Mouse (Mus musculus): ENCODE results near the gene Ndufv1.
A peak's percentile ranks its signal among the peaks of the same experiment; 100 is the strongest.
"Not testable (repeated sequence)": the region's sequence is repeated elsewhere in the genome, so short reads cannot be mapped to it uniquely, and the experiment has no call there.

Ndufv1 gene

DNA sequence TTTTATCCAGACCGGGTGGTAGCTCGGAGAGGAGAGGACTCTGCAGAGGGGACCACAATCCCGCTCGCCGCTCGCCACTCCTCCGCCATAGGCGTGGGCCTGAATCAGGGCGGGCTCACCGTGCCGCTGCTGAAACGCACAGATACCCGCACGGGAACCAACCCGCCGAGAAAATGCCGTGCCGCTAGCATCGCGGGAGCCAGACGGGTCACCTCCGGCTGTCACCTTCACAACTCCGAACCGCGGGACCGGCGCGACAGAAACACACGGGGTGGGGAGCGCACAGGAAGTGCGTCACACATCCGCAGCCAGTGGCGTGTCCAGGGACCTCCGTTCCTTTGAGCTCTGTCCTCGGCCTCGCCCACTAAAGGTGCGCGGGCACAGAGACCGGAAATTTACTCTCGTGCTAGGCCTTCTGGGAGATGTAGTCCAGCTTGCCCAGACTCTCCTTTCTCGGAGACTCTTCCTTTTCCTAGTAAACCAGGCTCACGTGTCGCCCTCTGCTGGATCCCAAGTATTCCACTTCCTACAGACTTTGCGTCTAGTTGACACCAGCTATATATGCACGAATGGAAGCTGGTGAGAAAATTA lies at the start of gene Ndufv1:
TSS of gene Ndufv1 (minus strand) at position 375 of the 591 bp plus-strand sequence.
- peak; percentile 99 for DNase-seq

DNA sequence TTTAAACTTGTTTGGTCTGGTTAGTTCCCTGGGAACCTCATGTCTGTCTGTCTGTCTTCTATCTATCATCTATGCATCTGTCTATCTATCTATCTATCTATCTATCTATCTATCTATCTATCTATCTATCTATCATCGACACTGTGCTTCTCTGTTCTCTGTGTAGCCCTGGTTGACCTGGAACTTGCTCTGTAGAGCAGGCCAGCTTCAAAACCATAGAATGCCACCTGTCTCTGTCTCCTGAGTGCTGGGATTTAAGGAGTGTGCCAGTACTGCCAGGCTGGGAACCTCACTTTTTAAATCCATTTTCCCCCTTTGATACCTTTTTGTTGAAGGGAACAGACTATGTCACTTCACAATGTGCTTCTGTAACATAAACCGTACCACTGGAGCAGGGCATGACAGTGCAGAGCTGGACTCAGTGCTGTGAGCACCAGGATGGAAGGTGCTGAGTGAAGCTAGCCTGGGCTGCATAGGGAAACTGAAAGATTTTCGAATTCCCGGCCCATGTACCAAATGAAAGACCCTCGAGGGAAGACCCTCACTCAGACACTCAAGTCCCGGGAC lies 48.4 kb upstream of the Ndufv1 start:
- DNase-seq = no peak

- not testable (repeated sequence) for DNase-seq
Measured at GRCm38 (mm10) chr19:4060044-4060898, 47.7 kb upstream of the Ndufv1 start.

DNA sequence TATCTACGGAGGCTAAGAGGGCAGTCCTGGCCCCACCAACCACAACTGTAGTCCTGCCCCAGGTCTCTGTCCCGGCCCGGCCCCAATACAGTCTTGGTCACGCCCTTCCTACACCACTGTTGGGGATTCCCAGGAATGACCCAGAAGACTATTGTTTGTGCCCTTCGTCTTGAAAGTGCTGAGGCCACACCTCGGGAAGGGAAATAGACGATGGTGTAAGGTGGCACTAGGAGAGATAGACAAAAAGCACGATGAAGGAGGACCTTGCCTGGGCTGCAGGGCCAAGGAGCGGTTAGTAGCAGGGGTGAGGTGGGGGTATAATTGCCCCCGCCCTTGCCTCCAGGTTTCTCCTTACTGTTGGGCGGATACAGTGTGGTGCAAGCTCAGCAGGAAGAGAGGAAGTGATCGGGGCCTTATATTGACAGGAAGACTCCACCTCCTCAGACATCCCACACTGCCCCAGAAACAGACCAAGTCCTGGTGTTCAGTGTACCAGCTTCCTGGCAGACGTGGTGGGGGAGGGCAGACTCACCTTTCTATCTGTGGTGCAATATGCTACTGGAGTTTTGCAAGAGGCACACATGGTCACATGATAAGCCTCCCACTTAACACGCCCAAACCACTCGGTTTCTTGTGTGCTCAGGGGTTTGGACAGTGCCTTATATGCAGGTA lies 46.6 kb upstream of the Ndufv1 start, which contains the start of gene Gstp3:
TSS of gene Gstp3 (minus strand) at position 501 of the 672 bp plus-strand sequence.
- no peak for DNase-seq

DNA sequence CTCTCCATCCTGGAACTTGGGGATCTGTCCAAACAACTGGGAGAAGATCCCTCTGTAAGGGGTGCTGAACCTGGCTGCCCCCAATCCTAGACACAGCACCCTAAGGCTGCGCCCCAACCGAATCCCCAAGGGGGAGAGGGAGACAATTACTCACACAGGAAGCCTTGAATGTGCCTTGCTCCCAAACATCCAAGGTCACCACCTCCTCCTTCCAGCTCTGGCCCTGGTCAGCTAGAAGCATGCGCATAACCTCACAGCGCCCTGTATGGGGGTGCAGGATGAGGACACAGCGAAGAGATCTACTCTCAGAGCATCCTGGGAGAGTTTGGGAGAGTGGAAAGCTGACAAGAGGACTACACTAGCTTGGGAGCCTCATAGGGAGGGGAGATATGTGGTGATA lies 46.0 kb upstream of the Ndufv1 start:
- DNase-seq = no peak

DNA sequence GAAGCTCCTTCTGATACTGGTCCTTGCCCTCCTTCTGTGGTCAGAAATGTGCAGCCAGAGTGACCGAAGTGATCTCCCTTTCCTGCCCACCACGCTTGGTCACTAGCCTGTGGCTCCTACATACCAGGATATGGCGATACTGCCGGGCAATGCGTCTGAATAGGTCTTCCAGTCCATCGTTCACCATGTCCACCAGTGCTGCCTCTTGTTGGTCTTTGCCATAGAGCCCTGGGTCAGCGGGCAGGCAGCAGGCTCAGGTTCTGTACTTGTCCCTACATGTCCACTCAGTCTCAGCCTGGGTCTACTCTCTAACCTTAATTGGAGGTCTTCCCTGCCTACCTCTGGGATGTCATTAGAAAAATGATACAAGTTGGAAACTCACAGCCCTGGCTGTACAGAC lies 45.4 kb upstream of the Ndufv1 start:
- no peak for DNase-seq

- no peak for DNase-seq
Measured at GRCm38 (mm10) chr19:4057389-4057788, 44.8 kb upstream of the Ndufv1 start.

- DNase-seq = no peak
Measured at GRCm38 (mm10) chr19:4056727-4057126, 44.1 kb upstream of the Ndufv1 start.

GRCm38 (mm10) chr19:4055947-4056693 lies 43.5 kb upstream of the Ndufv1 start:
- no peak for DNase-seq

DNA sequence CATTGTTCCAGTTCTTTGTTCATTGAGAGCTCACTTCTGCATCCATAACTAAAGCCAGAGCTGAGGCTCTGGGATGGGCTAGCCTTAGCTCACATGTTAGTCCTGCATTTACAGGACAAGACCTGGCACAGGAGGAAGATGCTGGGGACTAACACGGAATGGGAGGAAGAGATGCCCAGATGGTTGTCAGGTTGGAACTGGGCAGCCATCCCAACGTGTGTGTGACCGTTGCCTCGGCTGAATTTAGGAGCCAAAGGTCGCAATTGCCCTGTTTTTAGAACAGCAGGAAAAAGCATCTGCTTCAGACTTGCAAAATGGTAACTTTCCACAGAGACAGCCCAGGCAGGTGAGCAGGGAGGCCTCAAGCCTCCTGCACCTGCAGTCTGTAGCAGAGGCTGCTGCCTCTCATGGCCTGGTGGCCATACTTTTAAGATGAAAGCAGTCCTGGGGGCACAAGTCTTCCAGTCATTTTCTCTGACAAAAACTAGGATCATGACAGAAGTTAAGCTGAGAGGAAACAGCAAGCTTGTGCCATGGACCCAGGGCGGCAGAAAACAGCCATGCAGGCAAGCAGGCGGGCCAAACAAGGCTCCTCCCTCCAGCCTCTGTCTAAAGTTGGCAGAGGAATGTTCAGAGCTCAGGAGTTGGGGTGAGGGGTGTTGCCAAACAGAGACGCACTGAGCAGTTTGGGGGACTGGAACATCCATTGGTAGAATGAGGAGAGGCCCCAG lies 42.8 kb upstream of the Ndufv1 start:
- peak; percentile 83 for DNase-seq

- DNase-seq = no peak
Measured at GRCm38 (mm10) chr19:4054613-4055012, 42.0 kb upstream of the Ndufv1 start.

DNA sequence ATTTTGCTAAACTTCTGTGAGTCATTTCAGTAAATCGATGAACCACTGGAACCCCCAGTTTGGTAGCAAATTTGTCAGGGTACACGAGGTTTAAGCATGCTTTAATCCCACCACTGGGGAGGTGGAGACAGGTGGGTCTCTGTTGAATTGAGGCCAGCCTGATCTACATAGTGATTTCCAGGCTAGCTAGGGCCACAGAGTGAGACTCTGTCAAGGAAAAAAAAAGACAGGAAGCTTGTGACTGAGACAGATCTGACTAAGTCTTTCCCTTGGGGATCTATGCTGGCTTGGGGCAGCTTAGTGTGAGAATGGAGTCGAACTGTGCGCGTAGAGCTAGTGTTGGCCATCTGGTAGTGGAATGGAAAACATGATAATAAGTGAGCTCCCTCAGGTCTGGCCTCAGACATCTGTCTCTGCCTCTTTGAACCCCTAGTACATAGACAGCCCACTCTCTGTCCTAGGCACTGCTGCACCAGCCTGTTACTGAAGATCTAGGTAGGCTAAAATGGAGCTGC lies 40.0 kb upstream of the Ndufv1 start:
- no peak for DNase-seq

DNA sequence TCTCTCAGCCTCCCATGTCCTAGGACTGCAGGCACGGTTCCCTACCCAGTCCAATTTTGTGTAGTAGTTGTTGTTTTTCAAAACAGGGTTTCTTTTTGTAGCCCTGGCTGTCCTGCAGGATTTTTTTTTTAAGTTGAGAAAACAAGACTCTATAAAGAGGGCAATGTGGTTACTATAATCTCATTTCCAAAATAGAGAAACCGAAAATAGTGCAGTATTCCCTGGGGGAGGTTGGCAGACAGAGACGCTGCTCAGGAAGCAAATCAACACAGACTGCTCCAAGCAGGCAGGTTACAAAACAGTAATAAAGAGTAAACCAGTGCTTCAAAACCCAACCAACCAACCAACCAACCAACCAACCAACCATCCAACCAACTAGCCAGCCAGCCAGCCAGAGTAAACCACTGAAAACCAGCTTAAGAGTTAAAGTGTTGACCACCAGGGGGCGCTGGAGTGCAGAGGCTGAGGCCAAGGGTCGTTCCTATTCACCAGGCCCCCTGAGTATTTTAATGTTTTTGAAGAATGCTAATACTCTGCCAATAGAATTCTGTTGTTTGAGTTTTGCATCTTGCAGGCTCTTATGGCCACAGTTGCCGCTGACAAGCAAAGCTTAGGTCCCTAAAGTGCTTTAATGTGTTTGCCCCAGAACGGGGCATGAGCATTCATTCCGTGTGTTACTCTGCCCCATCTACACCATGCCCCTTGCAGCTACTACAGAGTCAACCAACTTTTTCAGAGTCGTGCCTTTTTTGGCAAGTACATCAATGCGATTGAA lies 39.3 kb upstream of the Ndufv1 start:
- DNase-seq = no peak

DNA sequence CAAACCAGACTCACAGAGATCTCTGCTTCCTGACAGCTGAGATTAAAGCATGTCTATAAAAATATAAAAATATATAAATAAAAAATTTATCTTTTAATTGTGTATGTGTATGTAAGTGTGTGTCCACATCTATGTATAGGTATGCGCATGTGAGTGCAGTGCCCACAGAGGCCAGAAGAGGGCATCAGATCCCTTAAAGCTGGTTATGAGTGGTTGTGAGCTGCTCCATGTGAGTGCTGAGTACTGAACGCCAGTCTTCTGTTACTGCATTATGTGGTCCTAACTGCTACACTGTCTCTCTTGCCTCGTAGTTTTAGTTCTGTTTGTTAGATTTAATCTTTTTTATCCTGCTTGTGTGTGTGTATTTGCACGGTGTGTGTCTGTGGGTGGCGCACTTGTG lies 38.4 kb upstream of the Ndufv1 start:
- no peak for DNase-seq

- DNase-seq = not testable (repeated sequence)
Measured at GRCm38 (mm10) chr19:4049069-4049468, 36.5 kb upstream of the Ndufv1 start.

DNA sequence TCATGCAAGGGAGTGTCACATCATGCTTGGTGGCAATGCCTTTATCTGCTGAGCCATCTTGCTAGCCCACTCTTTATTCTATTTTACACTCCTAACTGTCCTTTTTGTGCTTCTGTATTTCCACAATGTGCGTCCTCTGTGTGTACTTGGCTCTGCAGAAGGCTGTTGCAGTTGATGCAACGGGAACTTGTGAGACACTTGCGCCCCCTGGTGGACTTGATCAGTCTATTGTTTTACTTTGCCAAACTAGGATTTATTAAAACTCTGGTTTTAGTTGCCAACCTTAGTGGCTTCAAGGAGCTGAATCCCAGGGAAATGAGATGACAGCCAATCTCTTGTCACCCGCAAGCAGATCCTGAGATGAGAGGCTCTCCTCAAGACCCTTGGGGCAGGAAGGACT lies 35.3 kb upstream of the Ndufv1 start:
- peak; percentile 82 for DNase-seq

DNA sequence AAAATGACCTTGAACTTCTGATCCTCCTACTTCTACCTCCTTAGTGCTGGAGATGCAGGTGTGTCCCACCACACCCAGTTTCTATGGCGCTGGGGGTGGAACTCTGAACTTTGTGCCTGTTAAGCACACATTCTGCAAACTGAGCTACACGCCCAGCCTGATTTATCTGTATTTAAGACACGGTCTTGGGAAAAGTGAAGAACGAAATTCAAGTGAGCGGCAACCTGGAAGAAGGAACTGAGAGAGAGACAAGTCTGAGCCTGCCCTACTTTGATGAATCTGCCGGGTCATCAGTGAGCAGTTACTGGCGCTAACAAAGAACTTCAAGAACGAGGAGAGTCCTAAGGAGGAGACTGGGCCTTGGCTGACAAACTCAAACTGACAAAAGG lies 34.3 kb upstream of the Ndufv1 start:
- peak; percentile 38 for DNase-seq

DNA sequence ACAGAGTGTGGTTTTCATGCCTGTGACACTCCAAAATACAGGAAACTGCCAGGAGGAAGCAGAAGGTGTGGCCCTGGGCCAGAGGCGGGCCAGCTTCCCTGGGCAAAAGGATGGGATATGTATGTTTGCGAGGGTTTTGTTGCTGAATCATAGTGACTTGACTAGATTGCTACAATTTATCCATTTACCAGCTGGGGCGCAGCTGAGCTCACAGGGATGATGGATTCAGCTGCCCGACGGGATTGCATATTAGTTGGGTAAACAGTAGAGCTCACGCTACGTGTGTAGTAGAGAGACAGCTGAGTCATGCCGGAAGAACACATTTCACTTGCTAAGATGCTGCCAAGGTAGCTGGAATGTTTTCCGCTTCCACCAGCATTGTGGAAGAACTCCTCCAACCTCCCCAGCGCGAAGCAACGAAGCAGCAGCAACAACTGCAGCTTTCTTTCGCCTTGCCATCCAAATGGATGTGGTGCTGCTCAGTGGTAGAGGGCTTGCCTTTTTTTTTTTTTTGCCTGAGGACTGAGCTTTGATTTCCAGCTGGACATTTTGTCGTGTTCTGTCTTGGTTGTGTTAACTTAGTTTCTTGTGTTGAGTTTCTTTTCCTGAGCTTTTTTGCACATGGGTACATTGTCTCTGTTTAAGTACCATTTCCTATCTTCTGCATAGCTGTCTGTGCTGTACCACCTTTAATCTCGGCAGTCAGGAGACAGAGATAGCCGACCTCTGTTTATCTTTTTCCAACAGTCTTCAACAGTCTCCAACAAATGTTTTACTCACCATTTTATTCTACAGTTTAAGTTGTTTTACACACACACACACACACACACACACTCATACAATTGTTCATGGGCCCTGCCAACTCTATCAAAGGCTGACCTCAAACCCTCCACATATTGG lies 33.6 kb upstream of the Ndufv1 start, which contains the start of gene Gstp2:
TSS of gene Gstp2 (minus strand) at position 58 of the 900 bp plus-strand sequence.
- DNase-seq = peak; percentile 86

GRCm38 (mm10) chr19:4044109-4044508 lies 31.5 kb upstream of the Ndufv1 start:
- DNase-seq = not testable (repeated sequence)

DNA sequence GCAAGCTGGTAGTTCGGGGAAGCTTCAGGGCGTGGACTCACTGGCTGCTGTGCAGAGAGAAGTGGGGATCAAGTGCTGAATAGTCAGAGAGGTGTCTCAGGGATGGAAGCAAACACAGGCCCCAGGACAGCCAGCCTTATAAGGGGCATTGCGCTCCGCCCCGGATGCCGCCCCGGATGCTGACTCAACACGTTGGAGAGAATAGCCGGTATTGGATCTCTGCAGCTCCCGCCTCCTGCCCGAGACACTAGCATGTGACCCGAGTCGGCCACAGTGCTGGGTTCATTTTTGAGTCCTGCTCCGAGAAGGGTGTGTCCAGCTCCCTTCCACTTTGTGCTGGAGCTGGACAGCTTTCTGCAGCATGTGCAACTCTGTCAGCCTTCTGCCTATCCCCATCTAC lies 29.5 kb upstream of the Ndufv1 start:
- DNase-seq = no peak
